Mouse (Mus musculus) liver, embryonic 16.5 days (tissue): ENCODE measurements around the gene Ccpg1. TPM values are rescaled to one million over a fixed set of nuclear protein-coding genes. Genes with fewer than 3 reads are reported as not detected.

ENCODE experiments used
- ATAC-seq: fragments of 200-750 bp; cut with Nextera tagmentation; 2 replicates; pipeline ENCODE4 v1.8.0; 2017; ENCODE audit warnings: low read depth, mild to moderate bottlenecking, moderate number of reproducible peaks, moderate library complexity
- H3K27ac ChIP-seq: fragments of 300-500 bp; sonication (generic); 2 replicates; pipeline ENCODE4 v1.5.1; 2014; ENCODE audit warnings: mild to moderate bottlenecking, low read length
- H3K27me3 ChIP-seq: fragments of 300-500 bp; sonication (generic); 2 replicates; pipeline ENCODE4 v1.6.1; 2014; ENCODE audit warnings: low read depth, low read length, mixed read lengths; ENCODE audit not compliant: control insufficient read depth, insufficient read depth
- H3K36me3 ChIP-seq: fragments of 300-500 bp; sonication (generic); 2 replicates; pipeline ENCODE4 v1.6.1; 2014; ENCODE audit warnings: mild to moderate bottlenecking; ENCODE audit not compliant: control insufficient read depth, insufficient read depth
- H3K4me1 ChIP-seq: fragments of 300-500 bp; sonication (generic); 2 replicates; pipeline ENCODE4 v1.6.1; 2014; ENCODE audit warnings: low read depth, low read length, mixed read lengths; ENCODE audit not compliant: control insufficient read depth
- H3K4me2 ChIP-seq: fragments of 300-500 bp; sonication (generic); 2 replicates; pipeline ENCODE4 v1.6.1; 2014; ENCODE audit warnings: low read depth, low read length, mixed read lengths
- H3K4me3 ChIP-seq: fragments of 300-500 bp; sonication (generic); 2 replicates; pipeline ENCODE4 v1.5.1; 2014; ENCODE audit warnings: low read depth, mild to moderate bottlenecking, low read length
- H3K9ac ChIP-seq: fragments of 300-500 bp; sonication (generic); 2 replicates; pipeline ENCODE4 v1.6.1; 2014; ENCODE audit warnings: low read depth, low read length
- H3K9me3 ChIP-seq: fragments of 300-500 bp; sonication (generic); replicated peaks from 2 replicates; pipeline ENCODE4 v1.6.1; 2016; ENCODE audit warnings: low read length; ENCODE audit not compliant: control insufficient read depth
- WGBS: fragments of 180-500 bp; shearing (Covaris S2); extraction: QIAGEN DNeasy Blood & Tissue Kit; methylation state at CpG from one replicate; pipeline ENCODE4 v1.1.7; 2014; ENCODE audit not compliant: insufficient replicate concordance; 5-methylcytosine and 5-hydroxymethylcytosine counted together
- polyA plus RNA-seq: library from polyadenylated mRNA; unstranded; fragments of >200 nt; fragmentation: Nextera tagmentation; extraction: Ambion mirVana; gene quantifications from 2 replicates; pipeline ENCODE4 v1.2.1, GENCODE M21; 2015

Ccpg1 gene
- polyA plus RNA-seq, 1 experiment from 2014 or later: 13.3 TPM

- H3K4me2 ChIP-seq: no peak overlapping the region
- 49% methylated on average over 17 of the region's 17 CpGs for WGBS
- no peaks in the 10 kb centered on the region for H3K4me1 ChIP-seq
- no peak overlapping the region for H3K4me3 ChIP-seq
- no peaks in the 10 kb centered on the region for H3K36me3 ChIP-seq
- H3K27me3 ChIP-seq: no peaks in the 10 kb centered on the region
- no peak overlapping the region for H3K9ac ChIP-seq
- H3K9me3 ChIP-seq: no peaks in the 10 kb centered on the region
- ATAC-seq: no peak
- H3K27ac ChIP-seq: no peak overlapping the region
Measured at GRCm38 (mm10) chr9:73025818-73026636, 40.8 kb downstream of the Ccpg1 start.

- H3K36me3 ChIP-seq: peaks cover 4% of the 10 kb centered on the region; the same call in 1 of the 2 replicates
- H3K4me2 ChIP-seq: no peak overlapping the region
- no peaks in the 10 kb centered on the region for H3K9me3 ChIP-seq
- H3K4me3 ChIP-seq: no peak overlapping the region
- 70% methylated on average over 1 of the region's 1 CpGs for WGBS
- ATAC-seq: no peak
- H3K9ac ChIP-seq: no peak overlapping the region
- H3K27me3 ChIP-seq: no peaks in the 10 kb centered on the region
- no peaks in the 10 kb centered on the region for H3K4me1 ChIP-seq
- H3K27ac ChIP-seq: no peak overlapping the region
Measured at GRCm38 (mm10) chr9:73030443-73030842, 45.2 kb downstream of the Ccpg1 start.

DNA sequence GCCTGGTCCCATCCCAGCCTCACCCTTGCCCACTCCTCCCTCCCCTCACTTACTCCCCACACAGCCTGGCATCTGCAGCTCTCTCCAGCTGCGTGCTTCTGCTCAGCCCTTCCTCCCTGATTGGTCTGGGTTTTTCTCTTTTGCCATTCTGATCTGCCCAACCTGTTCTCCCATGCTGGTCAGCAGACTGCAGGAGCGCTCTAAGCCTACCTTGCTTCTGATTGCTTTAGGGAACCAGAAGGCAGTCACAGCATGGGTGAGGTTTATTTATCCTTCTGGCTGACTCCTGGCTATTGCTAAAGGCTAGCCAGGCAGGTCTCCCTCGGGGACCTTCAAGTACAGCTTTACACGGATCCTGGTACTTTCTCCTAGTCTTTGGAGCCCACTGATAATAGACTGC, 46.2 kb downstream of the Ccpg1 start:
- Histone ChIP-seq H3K9ac (no peak overlapping the region), H3K27me3 (no peaks in the 10 kb centered on the region), H3K27ac (no peak overlapping the region), H3K4me2 (no peak overlapping the region), H3K4me3 (no peak overlapping the region), H3K4me1 (no peaks in the 10 kb centered on the region), H3K36me3 (peaks cover 4% of the 10 kb centered on the region; the same call in 1 of the 2 replicates), H3K9me3 (no peaks in the 10 kb centered on the region)
- ATAC-seq: no peak
- WGBS: 57% methylated on average over 4 of the region's 4 CpGs

DNA sequence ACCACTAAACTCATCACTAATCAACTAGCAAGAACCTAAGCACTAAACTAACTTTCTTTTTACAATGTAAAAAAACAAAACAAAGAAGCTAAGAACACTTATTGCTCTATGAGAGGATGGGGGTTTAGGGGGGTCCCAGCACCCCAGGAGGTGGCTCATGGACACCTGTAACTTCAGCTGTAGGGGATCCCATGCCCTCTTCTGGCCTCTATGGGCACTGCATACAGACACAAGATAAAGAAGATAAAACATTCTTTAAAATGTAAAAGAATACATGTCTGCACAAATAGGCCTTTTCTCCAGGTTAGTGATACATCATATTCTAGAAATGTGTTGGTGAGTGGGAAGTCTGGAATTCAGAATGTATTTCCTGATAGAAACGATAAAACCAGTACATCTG, 48.2 kb downstream of the Ccpg1 start:
- ATAC-seq: no peak
- Histone ChIP-seq H3K36me3 (peaks cover 4% of the 10 kb centered on the region; the same call in 1 of the 2 replicates), H3K27me3 (no peaks in the 10 kb centered on the region), H3K4me2 (no peak overlapping the region), H3K4me1 (peaks cover under 1% of the 10 kb centered on the region; the same call in 1 of the 2 replicates), H3K9me3 (no peaks in the 10 kb centered on the region), H3K27ac (no peak overlapping the region), H3K4me3 (no peak overlapping the region), H3K9ac (no peak overlapping the region)
- 90% methylated on average over 1 of the region's 1 CpGs for WGBS

GRCm38 (mm10) chr9:73039222-73039945, 54.2 kb downstream of the Ccpg1 start:
- Histone ChIP-seq H3K9me3 (no peaks in the 10 kb centered on the region), H3K4me2 (peak overlapping the region; percentile 79), H3K4me3 (peak overlapping the region; percentile 91), H3K36me3 (no peaks in the 10 kb centered on the region), H3K9ac (peak overlapping the region; percentile 88), H3K27ac (peak overlapping the region; percentile 68), H3K4me1 (peaks cover 20% of the 10 kb centered on the region), H3K27me3 (no peaks in the 10 kb centered on the region)
- WGBS: under 1% methylated on average over 49 of the region's 49 CpGs
- ATAC-seq: peak; percentile 84

GRCm38 (mm10) chr9:73040080-73040479, 54.9 kb downstream of the Ccpg1 start, which contains the start of gene Pigb:
TSS of gene Pigb (minus strand) at chr9:73040378.
- Histone ChIP-seq H3K9me3 (no peaks in the 10 kb centered on the region), H3K9ac (peak within 1 kb of the TSS; percentile 88), H3K4me2 (peak within 1 kb of the TSS; percentile 79), H3K4me1 (peaks cover 21% of the 10 kb centered on the region), H3K27ac (peak within 1 kb of the TSS; percentile 68), H3K27me3 (no peaks in the 10 kb centered on the region), H3K4me3 (peak within 1 kb of the TSS; percentile 91), H3K36me3 (no peaks in the 10 kb centered on the region)
- 23% methylated on average over 6 of the region's 6 CpGs for WGBS
- no peak for ATAC-seq

GRCm38 (mm10) chr9:73044146-73045079, 59.2 kb downstream of the Ccpg1 start, which contains the start of gene Rab27a:
TSS of gene Rab27a (plus strand) at chr9:73044854.
- ATAC-seq: peak; percentile 56
- Histone ChIP-seq H3K36me3 (no peaks in the 10 kb centered on the region), H3K27ac (peak within 1 kb of the TSS; percentile 36), H3K9ac (peak within 1 kb of the TSS; percentile 42), H3K9me3 (no peaks in the 10 kb centered on the region), H3K4me2 (peak within 1 kb of the TSS; percentile 72), H3K27me3 (no peaks in the 10 kb centered on the region), H3K4me1 (peaks cover 18% of the 10 kb centered on the region), H3K4me3 (peak within 1 kb of the TSS; percentile 59)
- under 1% methylated on average over 40 of the region's 41 CpGs for WGBS

GRCm38 (mm10) chr9:73045204-73045603, 60.0 kb downstream of the Ccpg1 start:
- no peaks in the 10 kb centered on the region for H3K9me3 ChIP-seq
- ATAC-seq: no peak
- no peaks in the 10 kb centered on the region for H3K36me3 ChIP-seq
- peak overlapping the region; percentile 59 for H3K4me3 ChIP-seq
- peak overlapping the region; percentile 12; the same call in 1 of the 2 replicates for H3K27ac ChIP-seq
- H3K9ac ChIP-seq: peak overlapping the region; percentile 42
- peaks cover 16% of the 10 kb centered on the region for H3K4me1 ChIP-seq
- H3K27me3 ChIP-seq: no peaks in the 10 kb centered on the region
- 9% methylated on average over 7 of the region's 7 CpGs for WGBS
- peak overlapping the region; percentile 72 for H3K4me2 ChIP-seq
